In genomic region chr4:83596486-83596885, GRCm38 (mm10) we compare ENCODE assay signal across 12 mouse cellular contexts.
DNase-seq lines count a peak whose midpoint lies in the region; ATAC-seq and TF ChIP-seq lines count a peak whose summit lies in the region.
"Had no signal": no experiment of that assay in that cellular context is flagged by ENCODE, and none has a peak within 500 bp of the region (broad histone marks: within the 10 kb centered on the region; RNA-seq: fewer than 3 reads in every experiment).

No protein-coding gene starts in this region.

- no peak overlapping the region for H3K4me3 ChIP-seq in forebrain, postnatal 0 days (ENCODE audit: low read depth, low read length)
- H3K4me3 ChIP-seq in forebrain, embryonic 10.5 days: no peak overlapping the region
- no peak overlapping the region for H3K4me3 ChIP-seq in lung, postnatal 0 days (ENCODE audit: low read depth, low read length)
- no peak overlapping the region for H3K4me3 ChIP-seq in stomach, postnatal 0 days (ENCODE audit: low read depth, low read length)
- H3K4me3 ChIP-seq: hindbrain, embryonic 15.5 days; liver, embryonic 13.5 days had no signal

- no peak for ATAC-seq in forebrain, postnatal 0 days
- no peak for ATAC-seq in lung, postnatal 0 days
- ATAC-seq in stomach, postnatal 0 days (ENCODE audit: low FRiP score, low TSS enrichment): no peak

- WGBS in forebrain, postnatal 0 days: 16% methylated on average over 2 of the region's 2 CpGs
- WGBS in forebrain, embryonic 10.5 days: 34% methylated on average over 2 of the region's 2 CpGs
- 21% methylated on average over 2 of the region's 2 CpGs for WGBS in lung, postnatal 0 days
- 22% methylated on average over 2 of the region's 2 CpGs for WGBS in stomach, postnatal 0 days

- no peak overlapping the region for H3K27ac ChIP-seq in forebrain, postnatal 0 days (ENCODE audit: low read depth, low read length)
- no peak overlapping the region for H3K27ac ChIP-seq in forebrain, embryonic 10.5 days
- no peak overlapping the region for H3K27ac ChIP-seq in lung, postnatal 0 days (ENCODE audit: low read length)
- H3K27ac ChIP-seq in stomach, postnatal 0 days (replicated peaks): no peak overlapping the region
- H3K27ac ChIP-seq: hindbrain, embryonic 15.5 days; liver, embryonic 13.5 days had no signal

- H3K4me2 ChIP-seq in forebrain, postnatal 0 days (ENCODE audit: low read depth): no peak overlapping the region
- no peak overlapping the region for H3K4me2 ChIP-seq in lung, postnatal 0 days (replicated peaks; ENCODE audit: low read depth, low read length)
- H3K4me2 ChIP-seq in stomach, postnatal 0 days (replicated peaks; ENCODE audit: low read depth): no peak overlapping the region
- H3K4me2 ChIP-seq: hindbrain, embryonic 15.5 days; liver, embryonic 13.5 days had no signal

- H3K4me1 ChIP-seq in forebrain, postnatal 0 days (ENCODE audit: insufficient read depth): no peaks in the 10 kb centered on the region
- H3K4me1 ChIP-seq in forebrain, embryonic 10.5 days: 0 out of 2 replicates have a peak, but pooled peaks cover 4% of the 10 kb centered on the region
- H3K4me1 ChIP-seq in lung, postnatal 0 days (ENCODE audit: insufficient read depth, low read depth, low read length): no peaks in the 10 kb centered on the region
- no peaks in the 10 kb centered on the region for H3K4me1 ChIP-seq in stomach, postnatal 0 days (replicated peaks; ENCODE audit: control insufficient read depth, insufficient read depth)
- H3K4me1 ChIP-seq: hindbrain, embryonic 15.5 days; liver, embryonic 13.5 days had no signal

- TF ChIP-seq EP300 in lung, postnatal 0 days (IDR thresholded peaks at IDR 0.05): no peak
- TF ChIP-seq EP300 in stomach, postnatal 0 days (optimal IDR thresholded peaks at IDR 0.05): no peak

- no peak overlapping the region for H3K9ac ChIP-seq in forebrain, postnatal 0 days
- no peak overlapping the region for H3K9ac ChIP-seq in lung, postnatal 0 days (replicated peaks; ENCODE audit: low read depth)
- H3K9ac ChIP-seq in stomach, postnatal 0 days (ENCODE audit: low read length): no peak overlapping the region
- H3K9ac ChIP-seq: hindbrain, embryonic 15.5 days; liver, embryonic 13.5 days had no signal

- no peaks in the 10 kb centered on the region for H3K36me3 ChIP-seq in forebrain, postnatal 0 days (ENCODE audit: insufficient read depth)
- no peaks in the 10 kb centered on the region for H3K36me3 ChIP-seq in forebrain, embryonic 10.5 days (replicated peaks)
- H3K36me3 ChIP-seq in lung, postnatal 0 days (ENCODE audit: insufficient read depth, low read length): no peaks in the 10 kb centered on the region
- H3K36me3 ChIP-seq in stomach, postnatal 0 days (ENCODE audit: control insufficient read depth, insufficient read depth, low read length): no peaks in the 10 kb centered on the region
- H3K36me3 ChIP-seq: hindbrain, embryonic 15.5 days; liver, embryonic 13.5 days had no signal

- H3K27me3 ChIP-seq in forebrain, postnatal 0 days (ENCODE audit: insufficient read depth, low read length): no peaks in the 10 kb centered on the region
- H3K27me3 ChIP-seq in forebrain, embryonic 10.5 days (ENCODE audit: poor library complexity, severe bottlenecking): no peaks in the 10 kb centered on the region
- no peaks in the 10 kb centered on the region for H3K27me3 ChIP-seq in lung, postnatal 0 days (replicated peaks; ENCODE audit: insufficient read depth, low read length)
- H3K27me3 ChIP-seq in stomach, postnatal 0 days (ENCODE audit: control insufficient read depth, insufficient read depth, low read length): no peaks in the 10 kb centered on the region
- H3K27me3 ChIP-seq: hindbrain, embryonic 15.5 days; liver, embryonic 13.5 days had no signal

- TF ChIP-seq CTCF in forebrain, postnatal 0 days (IDR thresholded peaks at IDR 0.05; ENCODE audit: low read depth): peak; percentile 65
- TF ChIP-seq CTCF in lung, postnatal 0 days (IDR thresholded peaks at IDR 0.05): peak; percentile 72
- peak; percentile 76 for TF ChIP-seq CTCF in stomach, postnatal 0 days (IDR thresholded peaks at IDR 0.05; ENCODE audit: low read depth)

- no peaks in the 10 kb centered on the region for H3K9me3 ChIP-seq in forebrain, postnatal 0 days (ENCODE audit: low read length)
- H3K9me3 ChIP-seq in forebrain, embryonic 10.5 days: no peaks in the 10 kb centered on the region
- H3K9me3 ChIP-seq in lung, postnatal 0 days (ENCODE audit: low read length): no peaks in the 10 kb centered on the region
- H3K9me3 ChIP-seq in stomach, postnatal 0 days (ENCODE audit: control insufficient read depth, low read length): no peaks in the 10 kb centered on the region
- H3K9me3 ChIP-seq: hindbrain, embryonic 15.5 days; liver, embryonic 13.5 days had no signal

- peak; percentile 27 for DNase-seq in forebrain, postnatal 0 days
- DNase-seq in forebrain, embryonic 10.5 days (ENCODE audit: extremely low spot score, low spot score): no peak
- peak; percentile 69 for DNase-seq in lung, postnatal 0 days (ENCODE audit: low spot score)
- no peak for DNase-seq in lung, postnatal 10 days
- peak; percentile 58 for DNase-seq in embryo, embryonic 10.5 days (ENCODE audit: low spot score)
- no peak for DNase-seq in stomach, postnatal 0 days (ENCODE audit: low spot score)
- DNase-seq in gastrocnemius, adult 8-10 months (ENCODE audit: low spot score in 2 of 2): no peak
- DNase-seq in left cerebral cortex, adult 18-20 months (ENCODE audit: low spot score in 2 of 2): no peak
- DNase-seq: cerebellum, adult 11 months; liver, embryonic 13.5 days; thymus, adult 18-20 months had no signal

Comparison
In these comparisons a context has a peak if more than half of its experiments do, and no peak if none do; other contexts are left out.
1. DNase-seq: peak in forebrain, postnatal 0 days (single experiment), lung, postnatal 0 days (single experiment) and embryo, embryonic 10.5 days (single experiment); none in forebrain, embryonic 10.5 days (single experiment), lung, postnatal 10 days (single experiment), stomach, postnatal 0 days (single experiment), gastrocnemius, adult 8-10 months (0 of 2) and left cerebral cortex, adult 18-20 months (0 of 2).
2. Peak in every context shown above with its lines, with median percentiles within 50 percentile points of each other: CTCF ChIP-seq.